Mouse (Mus musculus) E14TG2a.4 (cell line): ENCODE measurements around the gene Ednrb.

Source experiments
- CTCF ChIP-seq: conservative IDR thresholded peaks from 2 replicates; pipeline ENCODE4 v1.5.1; 2014; ENCODE audit warnings: low read length
- POU5F1 ChIP-seq: IDR thresholded peaks from 2 replicates; pipeline ENCODE4 v1.6.1; 2014; ENCODE audit warnings: low read length, borderline replicate concordance

DNA sequence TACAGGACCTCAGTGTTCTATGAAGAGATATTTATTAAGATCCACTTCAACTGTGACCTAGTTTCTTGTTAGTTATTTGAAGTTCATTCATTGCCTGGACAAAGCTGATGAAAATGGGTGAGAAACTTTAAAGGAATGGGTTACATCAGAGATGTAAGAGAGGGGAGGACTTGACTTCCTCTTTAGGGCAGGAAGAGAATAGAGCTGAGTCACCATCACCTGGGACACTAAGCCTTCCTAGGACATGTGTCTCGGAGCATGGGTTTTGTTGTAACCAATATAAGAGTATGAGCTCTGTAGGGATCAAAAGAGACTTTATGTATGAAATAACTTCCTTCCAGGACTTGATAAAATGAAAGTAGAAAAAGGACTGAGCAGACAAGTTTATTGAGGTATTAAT lies 48.6 kb downstream of the Ednrb start:
- TF ChIP-seq POU5F1 = no peak
- TF ChIP-seq CTCF = no peak
